Mouse (Mus musculus): ENCODE measurements around the gene Clstn3. TPM values are rescaled to one million over a fixed set of nuclear protein-coding genes. Genes with fewer than 3 reads are reported as not detected.
"Not testable (repeated sequence)": the region's sequence is repeated elsewhere in the genome, so short reads cannot be mapped to it uniquely, and the experiment has no call there.

The Clstn3 gene
- total RNA-seq (2015; ENCODE audit: low replicate concordance) (5.0 TPM in 2 replicates), total RNA-seq (2017; ENCODE audit: low replicate concordance) (2.3 and 4.6 TPM in 2 replicates)

- peak; percentile 93 for ATAC-seq (replicated peaks; ENCODE audit: low FRiP score, poor library complexity, severe bottlenecking)
These were observed at the start of gene Clstn3 for GRCm38 (mm10) chr6:124464305-124465271. Clstn3 (minus strand) TSS chr6:124464794.

- ATAC-seq (replicated peaks; ENCODE audit: low FRiP score, poor library complexity, severe bottlenecking) = no peak
These were observed 47.8 kb upstream of the Clstn3 start, which contains the start of gene C1ra for GRCm38 (mm10) chr6:124512355-124512836. C1ra (plus strand) TSS chr6:124512405.

- no peak for ATAC-seq (replicated peaks; ENCODE audit: low FRiP score, poor library complexity, severe bottlenecking)
These were observed 47.3 kb upstream of the Clstn3 start for GRCm38 (mm10) chr6:124511936-124512335.

GRCm38 (mm10) chr6:124509192-124509591 lies 44.6 kb upstream of the Clstn3 start:
- not testable (repeated sequence) for ATAC-seq (replicated peaks; ENCODE audit: low FRiP score, poor library complexity, severe bottlenecking)

GRCm38 (mm10) chr6:124508292-124508691 lies 43.7 kb upstream of the Clstn3 start:
- ATAC-seq (replicated peaks; ENCODE audit: low FRiP score, poor library complexity, severe bottlenecking) = no peak

- ATAC-seq (replicated peaks; ENCODE audit: low FRiP score, poor library complexity, severe bottlenecking) = no peak
These were observed 42.4 kb upstream of the Clstn3 start for GRCm38 (mm10) chr6:124506991-124507390.

GRCm38 (mm10) chr6:124505028-124505427 lies 40.4 kb upstream of the Clstn3 start:
- ATAC-seq (replicated peaks; ENCODE audit: low FRiP score, poor library complexity, severe bottlenecking) = no peak

- no peak for ATAC-seq (replicated peaks; ENCODE audit: low FRiP score, poor library complexity, severe bottlenecking)
These were observed 37.4 kb upstream of the Clstn3 start for GRCm38 (mm10) chr6:124502021-124502420.

GRCm38 (mm10) chr6:124501473-124501872 lies 36.9 kb upstream of the Clstn3 start:
- no peak for ATAC-seq (replicated peaks; ENCODE audit: low FRiP score, poor library complexity, severe bottlenecking)

GRCm38 (mm10) chr6:124499914-124500566 lies 35.4 kb upstream of the Clstn3 start:
- no peak for ATAC-seq (replicated peaks; ENCODE audit: low FRiP score, poor library complexity, severe bottlenecking)

GRCm38 (mm10) chr6:124496054-124496453 lies 31.5 kb upstream of the Clstn3 start:
- no peak for ATAC-seq (replicated peaks; ENCODE audit: low FRiP score, poor library complexity, severe bottlenecking)

- no peak for ATAC-seq (replicated peaks; ENCODE audit: low FRiP score, poor library complexity, severe bottlenecking)
These were observed 29.3 kb upstream of the Clstn3 start for GRCm38 (mm10) chr6:124493886-124494285.

- peak; percentile 87 for ATAC-seq (replicated peaks; ENCODE audit: low FRiP score, poor library complexity, severe bottlenecking)
These were observed 28.4 kb upstream of the Clstn3 start, which contains the start of gene C1rl for GRCm38 (mm10) chr6:124492842-124493561. C1rl (plus strand) TSS chr6:124493113.

GRCm38 (mm10) chr6:124491427-124491826 lies 26.8 kb upstream of the Clstn3 start:
- no peak for ATAC-seq (replicated peaks; ENCODE audit: low FRiP score, poor library complexity, severe bottlenecking)

GRCm38 (mm10) chr6:124488952-124489351 lies 24.4 kb upstream of the Clstn3 start:
- ATAC-seq (replicated peaks; ENCODE audit: low FRiP score, poor library complexity, severe bottlenecking) = no peak

- ATAC-seq (replicated peaks; ENCODE audit: low FRiP score, poor library complexity, severe bottlenecking) = no peak
These were observed 22.9 kb upstream of the Clstn3 start for GRCm38 (mm10) chr6:124487509-124487908.

GRCm38 (mm10) chr6:124485414-124486144 lies 21.0 kb upstream of the Clstn3 start:
- ATAC-seq (replicated peaks; ENCODE audit: low FRiP score, poor library complexity, severe bottlenecking) = no peak

- ATAC-seq (replicated peaks; ENCODE audit: low FRiP score, poor library complexity, severe bottlenecking) = no peak
These were observed 20.3 kb upstream of the Clstn3 start for GRCm38 (mm10) chr6:124484851-124485250.

GRCm38 (mm10) chr6:124483831-124484230 lies 19.2 kb upstream of the Clstn3 start:
- not testable (repeated sequence) for ATAC-seq (replicated peaks; ENCODE audit: low FRiP score, poor library complexity, severe bottlenecking)

Measured in erythroblast, adult 5-6 weeks (primary cell).